Mouse (Mus musculus) embryonic fibroblast, embryonic 13.5 days (primary cell): ENCODE results near the gene U2af2. TPM values are rescaled to one million over a fixed set of nuclear protein-coding genes. Genes with fewer than 3 reads are reported as not detected.

Experiments used
- H3K27ac ChIP-seq: 2 replicates; pipeline ENCODE4 v1.5.1; 2012; ENCODE audit warnings: low read length, control low read depth, inconsistent platforms; ENCODE audit not compliant: insufficient read depth
- H3K4me1 ChIP-seq: 2 replicates; pipeline ENCODE4 v1.6.1; 2011; ENCODE audit warnings: low read length; ENCODE audit not compliant: control insufficient read depth, insufficient read depth
- H3K4me3 ChIP-seq: 2 replicates; pipeline ENCODE4 v1.5.1; 2011; ENCODE audit warnings: mild to moderate bottlenecking, control low read depth, low read length; ENCODE audit not compliant: insufficient read depth
- CTCF ChIP-seq: IDR thresholded peaks from 2 replicates; pipeline ENCODE4 v1.5.1; 2011; ENCODE audit warnings: mild to moderate bottlenecking, control low read depth, low read length, moderate library complexity, borderline replicate concordance; ENCODE audit not compliant: insufficient read depth
- POLR2A ChIP-seq: IDR thresholded peaks from 2 replicates; pipeline ENCODE4 v1.6.1; 2011; ENCODE audit warnings: low read depth, mild to moderate bottlenecking, control low read depth, low read length, moderate library complexity
- polyA plus RNA-seq: library from polyadenylated mRNA; stranded (reverse); fragments of >200 nt; gene quantifications from 2 replicates; pipeline ENCODE4 v1.2.4, GENCODE M21; 2011; ENCODE audit warnings: low read depth; ENCODE audit not compliant: missing spikeins, insufficient read length

U2af2 gene
- polyA plus RNA-seq, 1 experiment: 210 TPM

DNA sequence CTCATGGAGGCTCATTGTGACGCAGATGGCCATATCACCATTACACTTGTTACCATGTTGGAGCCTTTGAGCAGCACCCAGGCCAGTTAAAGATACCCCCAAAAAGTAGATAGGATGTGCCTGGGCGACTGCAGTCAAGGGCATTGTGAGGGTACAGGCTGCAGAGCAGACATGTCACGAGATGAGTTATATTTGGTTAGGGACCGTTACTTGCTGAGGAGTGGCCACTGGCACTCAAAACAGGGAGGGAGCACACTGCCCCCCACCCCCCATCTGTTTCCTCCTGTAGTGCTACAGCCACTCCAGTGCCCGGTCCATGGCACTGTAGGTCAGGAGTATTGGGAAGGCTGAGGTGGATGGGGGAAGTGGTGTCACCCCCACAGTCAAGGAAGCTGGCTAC lies 36.8 kb downstream of the U2af2 start:
- TF ChIP-seq CTCF: no peak
- TF ChIP-seq POLR2A: no peak
- no peaks in the 10 kb centered on the region for H3K4me1 ChIP-seq
- no peak overlapping the region for H3K27ac ChIP-seq
- H3K4me3 ChIP-seq: no peak overlapping the region

DNA sequence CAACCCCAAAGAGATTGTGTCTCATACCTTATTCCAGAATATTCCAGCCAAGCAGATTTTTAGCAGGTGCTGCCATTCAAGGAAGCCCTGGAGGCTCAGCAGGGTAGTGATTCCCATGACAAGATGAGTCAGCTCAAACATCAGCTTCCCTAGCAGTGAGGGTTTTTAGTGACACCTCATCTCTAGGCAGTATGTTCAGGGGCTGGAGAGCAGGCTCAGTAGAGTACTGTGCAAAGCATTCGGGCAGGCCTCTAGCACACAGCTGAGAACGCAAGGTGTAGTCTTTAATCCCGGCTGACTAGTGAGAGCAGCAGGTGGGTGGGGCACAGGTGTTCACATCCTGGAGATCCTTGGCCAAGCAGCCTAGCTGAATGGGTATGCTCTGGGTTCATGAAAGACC lies 37.9 kb downstream of the U2af2 start:
- Histone ChIP-seq H3K4me1 (no peaks in the 10 kb centered on the region), H3K27ac (no peak overlapping the region), H3K4me3 (no peak overlapping the region)
- TF ChIP-seq CTCF (no peak), POLR2A (no peak)

DNA sequence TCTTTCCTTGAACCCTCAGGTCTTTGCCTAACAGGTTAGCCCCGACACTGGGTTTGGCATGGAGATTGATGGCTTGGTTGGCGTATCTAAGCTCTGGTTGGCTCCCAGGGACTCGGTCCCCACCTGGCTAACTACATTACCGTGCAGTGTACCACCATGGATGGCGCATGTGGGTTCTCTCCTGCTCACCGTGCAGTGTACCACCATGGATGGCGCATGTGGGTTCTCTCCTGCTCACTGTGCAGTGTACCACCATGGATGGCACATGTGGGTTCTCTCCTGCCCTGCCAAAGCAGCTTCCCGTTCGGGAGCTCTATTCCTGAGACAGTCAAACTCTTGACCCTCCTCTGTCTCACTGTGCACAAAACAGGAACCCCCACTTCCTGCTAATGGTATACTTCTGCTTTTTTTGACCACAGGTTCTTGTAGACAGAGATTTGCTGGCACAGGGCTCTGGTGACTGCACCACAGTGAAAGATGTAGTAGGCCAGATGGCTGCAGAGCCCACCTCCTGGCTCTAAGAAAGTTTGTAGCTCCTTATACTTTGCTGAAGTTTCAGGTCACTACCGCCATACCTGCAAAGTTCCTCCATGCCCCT lies 39.2 kb downstream of the U2af2 start:
- no peak overlapping the region for H3K4me3 ChIP-seq
- no peaks in the 10 kb centered on the region for H3K4me1 ChIP-seq
- H3K27ac ChIP-seq: no peak overlapping the region
- no peak for TF ChIP-seq CTCF
- no peak for TF ChIP-seq POLR2A

DNA sequence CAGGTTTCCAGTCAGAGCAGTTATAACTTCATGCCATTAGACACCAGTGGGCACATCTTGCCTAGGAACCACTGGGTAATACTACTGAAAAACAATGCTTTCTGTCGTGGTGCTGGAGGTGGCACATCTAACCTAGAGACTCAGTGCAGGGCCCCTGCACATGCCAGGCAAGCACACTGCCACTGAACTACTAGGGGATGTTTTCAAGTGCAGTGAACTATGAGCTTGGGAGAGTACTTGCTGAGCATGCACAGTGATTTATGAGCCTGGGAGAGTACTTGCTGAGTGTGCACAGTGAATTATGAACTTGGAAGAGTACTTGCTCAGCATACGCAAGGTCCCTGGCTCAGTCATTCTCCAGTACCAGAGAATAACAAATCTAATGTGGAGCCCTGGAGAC lies 40.6 kb downstream of the U2af2 start:
- H3K27ac ChIP-seq: no peak overlapping the region
- TF ChIP-seq POLR2A: no peak
- no peak for TF ChIP-seq CTCF
- H3K4me1 ChIP-seq: no peaks in the 10 kb centered on the region
- H3K4me3 ChIP-seq: no peak overlapping the region

DNA sequence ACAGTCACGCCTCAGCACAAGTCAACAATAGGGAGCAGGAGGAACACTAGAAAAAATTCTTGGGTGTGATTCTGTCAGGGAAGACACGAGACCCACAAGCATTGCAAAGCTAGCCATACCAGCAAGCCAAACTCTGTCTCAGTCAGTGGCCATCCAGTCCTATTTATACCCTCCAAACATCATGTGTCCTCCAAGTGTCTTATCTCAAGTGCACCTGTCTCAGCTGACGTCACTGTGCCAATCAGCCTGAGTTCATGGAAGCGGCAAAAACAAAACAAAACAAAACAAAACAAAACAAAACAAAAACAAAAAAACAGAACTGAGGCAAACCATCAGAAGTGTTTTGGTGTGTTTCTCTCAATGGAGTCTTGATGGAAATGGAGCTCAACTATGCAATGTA lies 46.3 kb downstream of the U2af2 start:
- Histone ChIP-seq H3K27ac (no peak overlapping the region), H3K4me1 (no peaks in the 10 kb centered on the region), H3K4me3 (no peak overlapping the region)
- TF ChIP-seq POLR2A: no peak
- no peak for TF ChIP-seq CTCF

DNA sequence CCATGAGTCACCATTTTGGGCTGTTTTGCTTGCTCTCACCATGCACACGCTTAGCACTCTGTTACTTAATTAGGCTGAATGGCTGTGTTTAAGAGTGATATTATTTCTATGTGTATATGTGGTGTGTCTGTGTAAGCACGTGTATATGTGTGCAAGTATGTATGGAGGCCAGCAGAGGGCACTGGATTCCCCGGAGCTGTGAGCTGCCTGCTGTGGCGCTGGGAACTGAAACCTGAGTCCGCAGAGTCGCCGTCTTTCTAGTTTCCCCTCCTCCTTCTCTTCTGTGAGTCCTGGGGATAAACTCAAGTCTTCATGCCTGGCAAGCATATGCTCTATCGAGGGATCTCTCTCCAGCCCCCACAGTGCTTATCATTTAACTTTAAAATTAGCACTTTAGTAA lies 47.4 kb downstream of the U2af2 start:
- H3K4me1 ChIP-seq: no peaks in the 10 kb centered on the region
- H3K27ac ChIP-seq: no peak overlapping the region
- no peak overlapping the region for H3K4me3 ChIP-seq
- TF ChIP-seq POLR2A (no peak), CTCF (no peak)

DNA sequence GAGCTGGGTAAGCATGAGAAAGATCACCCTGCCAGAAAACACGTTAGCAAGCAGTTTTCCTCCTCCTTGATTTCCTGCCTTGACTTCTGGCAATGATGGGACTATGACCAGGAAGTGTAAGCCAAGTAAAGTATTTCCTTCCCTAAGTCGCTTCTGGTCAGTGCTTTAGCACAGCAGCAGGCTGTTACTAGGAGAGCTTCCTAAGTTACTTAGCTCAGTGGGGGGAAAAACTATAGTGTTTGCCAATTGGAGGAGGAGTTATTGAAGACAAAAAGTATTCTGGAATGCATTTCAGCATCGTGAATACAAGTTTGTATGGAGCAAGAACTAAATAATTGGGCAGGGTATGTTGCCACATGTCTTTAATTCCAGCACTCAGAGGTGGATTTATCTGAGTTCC lies 50.8 kb downstream of the U2af2 start:
- Histone ChIP-seq H3K4me1 (no peaks in the 10 kb centered on the region), H3K27ac (no peak overlapping the region)
- TF ChIP-seq POLR2A: no peak
- no peak for TF ChIP-seq CTCF

DNA sequence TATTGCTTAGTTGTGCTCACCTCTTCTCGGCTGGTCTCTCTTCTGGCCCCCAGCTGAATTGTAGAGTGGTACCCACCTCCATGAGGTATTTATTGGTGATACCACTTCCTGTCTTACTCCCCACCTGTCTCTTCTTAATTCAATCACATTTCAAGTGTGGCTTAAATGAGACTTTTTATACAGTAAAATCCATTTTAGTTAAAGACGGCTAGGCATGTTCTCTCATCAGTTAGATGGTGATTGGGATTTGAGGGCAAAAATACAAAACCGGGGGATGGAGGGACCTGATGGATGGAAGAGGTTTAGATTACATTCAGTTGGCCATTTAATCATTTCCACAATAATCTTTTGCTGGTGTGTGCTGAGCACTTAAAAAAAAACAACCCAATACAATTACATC lies 54.9 kb downstream of the U2af2 start, which contains the start of gene Rfpl4:
Rfpl4 (minus strand) TSS at position 101 of the 400 bp plus-strand sequence.
- TF ChIP-seq POLR2A: no peak
- Histone ChIP-seq H3K4me3 (no peak within 1 kb of the TSS), H3K27ac (no peak within 1 kb of the TSS), H3K4me1 (no peaks in the 10 kb centered on the region)

More for the DNA sequence above, 50.8 kb downstream of the U2af2 start:
- H3K4me3 ChIP-seq: no peak overlapping the region

DNA sequence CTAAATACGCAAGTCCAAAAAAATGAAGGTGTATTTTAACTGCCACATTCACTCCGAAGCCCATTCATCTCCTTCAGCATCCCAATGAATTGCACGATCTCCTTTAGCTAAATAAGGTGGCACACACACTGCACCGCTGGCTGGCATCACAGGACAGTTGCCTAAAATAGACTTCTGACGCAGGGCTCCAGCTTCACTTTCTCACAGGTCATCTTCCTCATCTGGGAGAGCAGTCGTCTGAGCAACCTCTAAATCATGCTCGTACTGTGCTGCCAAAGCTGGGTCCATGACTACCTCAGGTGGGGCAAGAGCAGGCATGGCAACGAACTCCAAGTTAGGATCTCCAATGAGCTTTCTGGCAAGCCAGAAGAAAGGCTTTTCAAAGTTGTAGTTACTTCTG lies 63.1 kb downstream of the U2af2 start:
- H3K4me3 ChIP-seq: no peak overlapping the region
- no peaks in the 10 kb centered on the region for H3K4me1 ChIP-seq
- H3K27ac ChIP-seq: no peak overlapping the region
- TF ChIP-seq POLR2A: no peak
- no peak for TF ChIP-seq CTCF

DNA sequence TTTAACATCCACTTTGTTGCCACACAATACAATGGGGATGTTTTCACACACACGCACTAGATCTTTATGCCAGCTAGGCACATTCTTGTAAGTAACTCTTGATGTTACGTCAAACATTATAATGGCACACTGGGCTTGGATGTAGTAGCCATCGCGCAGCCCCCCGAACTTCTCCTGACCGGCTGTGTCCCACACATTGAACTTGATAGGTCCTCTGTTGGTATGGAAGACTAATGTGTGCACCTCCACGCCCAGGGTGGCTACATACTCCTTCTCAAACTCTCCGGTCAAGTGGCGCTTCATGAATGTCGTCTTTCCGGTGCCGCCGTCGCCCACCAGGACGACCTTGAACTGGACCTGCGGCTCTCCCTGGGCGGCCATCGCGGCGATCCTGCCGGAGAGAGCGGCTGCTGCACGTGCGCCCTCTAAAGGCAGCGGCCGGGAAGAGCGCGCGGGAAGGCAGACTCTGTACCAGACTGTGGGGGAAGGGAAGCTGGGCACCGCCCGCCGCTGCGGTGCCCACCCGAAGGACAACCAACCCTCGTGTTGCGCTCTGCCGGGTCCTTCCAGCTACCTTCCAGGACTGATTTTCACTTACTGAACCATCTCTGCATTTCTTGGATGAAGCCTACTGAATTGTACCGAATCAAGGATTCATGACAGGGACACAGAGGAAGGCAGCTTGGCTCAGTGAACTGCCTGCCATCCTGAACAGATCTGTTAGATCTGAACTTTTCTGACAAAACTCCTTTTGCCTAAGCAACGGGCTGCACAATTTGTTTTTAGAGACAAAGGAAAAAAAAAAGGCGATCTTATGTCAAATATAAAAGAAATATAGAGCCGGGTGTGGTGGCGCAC lies 63.8 kb downstream of the U2af2 start, which contains the start of gene Rasl2-9:
Rasl2-9 (minus strand) TSS at position 402 of the 858 bp plus-strand sequence.
- Histone ChIP-seq H3K4me3 (no peak within 1 kb of the TSS), H3K27ac (no peak within 1 kb of the TSS), H3K4me1 (no peaks in the 10 kb centered on the region)
- TF ChIP-seq POLR2A: no peak
- peak; percentile 29; the same call in 1 of the 2 replicates for TF ChIP-seq CTCF

Other genes starting within 250 kb of the U2af2 start
- 172 and 191 TPM in 2 replicates for gene Ube2s, start 249.6 kb upstream of the U2af2 start, polyA plus RNA-seq
- not detected in 2 replicates for gene Shisa7, start 217.4 kb upstream of the U2af2 start, polyA plus RNA-seq
- 10.8 and 13.3 TPM in 2 replicates for gene Isoc2b, start 191.9 kb upstream of the U2af2 start, polyA plus RNA-seq
- 9.3 and 11.2 TPM in 2 replicates for gene Isoc2a, start 185.0 kb upstream of the U2af2 start, polyA plus RNA-seq
- not detected in 2 replicates for gene Gm36210, start 155.6 kb upstream of the U2af2 start, polyA plus RNA-seq
- gene Zfp628, start 146.9 kb upstream of the U2af2 start, polyA plus RNA-seq: 5.2 and 6.3 TPM in 2 replicates
- 4.7 and 5.5 TPM in 2 replicates for gene Nat14, start 140.1 kb upstream of the U2af2 start, polyA plus RNA-seq
- 24.1 and 29.8 TPM in 2 replicates for gene Ssc5d, start 136.4 kb upstream of the U2af2 start, polyA plus RNA-seq
- gene Sbk2, start 97.7 kb upstream of the U2af2 start, polyA plus RNA-seq: not detected in 2 replicates
- gene Sbk3, start 91.0 kb upstream of the U2af2 start, polyA plus RNA-seq: not detected in 2 replicates
- gene Zfp579, start 66.0 kb upstream of the U2af2 start, polyA plus RNA-seq: 11.0 and 15.6 TPM in 2 replicates
- gene Zfp524, start 47.7 kb upstream of the U2af2 start, polyA plus RNA-seq: 8.7 and 10.5 TPM in 2 replicates
- 23.6 and 27.5 TPM in 2 replicates for gene Fiz1, start 47.4 kb upstream of the U2af2 start, polyA plus RNA-seq
- gene Gm44973, start 46.6 kb upstream of the U2af2 start, polyA plus RNA-seq: not detected in 2 replicates
- gene Zfp865, start 41.8 kb upstream of the U2af2 start, polyA plus RNA-seq: 23.4 and 29.4 TPM in 2 replicates
- gene Ccdc106, start 41.6 kb upstream of the U2af2 start, polyA plus RNA-seq: 1.7 and 3.8 TPM in 2 replicates
- 1.5 and 1.8 TPM in 2 replicates for gene 4632433K11Rik, start 28.0 kb upstream of the U2af2 start, polyA plus RNA-seq
- 1.4 and 2.2 TPM in 2 replicates for gene Zfp784, start 23.7 kb upstream of the U2af2 start, polyA plus RNA-seq
- gene Zfp580, start 10.6 kb upstream of the U2af2 start, polyA plus RNA-seq: 11.8 and 18.1 TPM in 2 replicates
- 66.2 and 69.3 TPM in 2 replicates for gene Epn1, start 18.1 kb downstream of the U2af2 start, polyA plus RNA-seq
- not detected in 2 replicates for gene Rfpl4, start 54.8 kb downstream of the U2af2 start, polyA plus RNA-seq
- 0.57 TPM in 1 of 2 replicates, not detected in the other for gene Rasl2-9, start 63.8 kb downstream of the U2af2 start, polyA plus RNA-seq
- gene Vmn1r55, start 87.5 kb downstream of the U2af2 start, polyA plus RNA-seq: 0.04 TPM in 1 of 2 replicates, not detected in the other
- not detected in 2 replicates for gene Vmn1r56, start 134.6 kb downstream of the U2af2 start, polyA plus RNA-seq
- not detected in 2 replicates for gene Vmn1r57, start 156.3 kb downstream of the U2af2 start, polyA plus RNA-seq